Mouse (Mus musculus) embryo, embryonic 10.5 days (tissue): ENCODE data around the gene Pfkfb4.
A peak's percentile ranks its signal among the peaks of the same experiment; 100 is the strongest.

Experiments used
- DNase-seq: peaks from one replicate; pipeline ENCODE4 v3.0.0-alpha.2; 2015; ENCODE audit warnings: low spot score

Pfkfb4 gene

DNA sequence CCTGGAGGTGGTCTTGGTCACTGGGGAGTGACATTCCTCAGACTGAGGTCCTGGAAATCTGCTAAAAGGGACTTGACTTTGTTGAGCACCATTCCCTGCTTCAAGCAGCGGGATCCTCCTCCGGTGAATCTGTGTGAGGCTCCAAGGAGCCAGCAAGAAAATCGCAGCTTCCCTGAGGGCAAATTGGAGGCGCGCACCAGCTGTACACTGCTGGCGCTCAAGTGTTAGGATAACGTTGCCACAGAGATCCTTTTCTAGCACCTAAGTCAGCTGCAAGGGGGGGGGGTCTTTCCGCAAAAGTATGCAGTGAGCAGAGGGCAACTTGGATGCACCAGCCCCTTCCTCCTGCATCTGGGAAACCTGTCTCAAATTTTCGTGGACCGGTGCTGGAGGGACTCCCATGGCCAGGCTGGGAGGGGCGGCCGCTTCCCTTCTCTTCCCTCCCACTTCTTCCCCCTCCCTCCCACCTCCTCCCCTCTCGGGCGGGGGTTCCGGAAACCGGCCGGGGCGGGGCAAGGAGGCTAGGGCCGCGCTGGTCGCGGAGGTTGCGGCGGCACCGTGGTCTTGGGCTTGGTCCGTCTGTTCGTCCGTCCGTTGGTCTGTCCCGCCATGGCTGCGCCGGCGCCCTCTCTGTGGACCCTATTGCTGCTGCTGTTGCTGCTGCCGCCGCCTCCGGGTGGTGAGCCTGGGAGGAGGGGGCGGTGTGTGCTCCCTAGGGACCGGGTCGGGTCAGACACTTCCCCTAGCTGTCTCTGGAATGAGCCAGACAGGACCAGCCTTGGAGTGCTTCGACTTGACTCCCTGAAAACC lies 46.7 kb downstream of the Pfkfb4 start, which contains the start of gene Shisa5:
TSS of gene Shisa5 (plus strand) at position 480 of the 810 bp plus-strand sequence.
- peak; percentile 86 for DNase-seq

DNA sequence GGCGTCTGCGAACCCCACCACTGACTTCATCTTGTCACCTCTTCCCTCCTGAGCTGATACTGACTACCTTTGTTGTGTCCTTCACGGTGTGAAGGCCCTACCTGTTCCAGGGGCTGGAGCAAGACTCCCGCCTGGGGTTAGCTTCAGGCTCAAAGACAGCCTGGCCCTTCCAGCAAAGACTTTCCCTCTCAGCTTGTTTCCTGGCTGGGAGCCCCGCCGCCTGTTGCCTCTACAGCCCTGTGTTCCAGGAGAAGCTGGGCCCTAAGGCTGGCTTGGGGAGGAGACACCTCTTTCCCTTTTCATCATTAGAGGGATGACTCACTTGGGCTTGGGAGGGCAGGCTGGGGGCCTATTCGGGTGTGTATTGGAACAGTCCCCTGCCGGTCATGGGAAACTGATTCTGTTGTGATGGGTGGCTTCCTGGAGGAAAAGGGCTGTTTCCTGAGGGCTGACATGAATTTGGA lies 47.4 kb downstream of the Pfkfb4 start:
- no peak for DNase-seq

DNA sequence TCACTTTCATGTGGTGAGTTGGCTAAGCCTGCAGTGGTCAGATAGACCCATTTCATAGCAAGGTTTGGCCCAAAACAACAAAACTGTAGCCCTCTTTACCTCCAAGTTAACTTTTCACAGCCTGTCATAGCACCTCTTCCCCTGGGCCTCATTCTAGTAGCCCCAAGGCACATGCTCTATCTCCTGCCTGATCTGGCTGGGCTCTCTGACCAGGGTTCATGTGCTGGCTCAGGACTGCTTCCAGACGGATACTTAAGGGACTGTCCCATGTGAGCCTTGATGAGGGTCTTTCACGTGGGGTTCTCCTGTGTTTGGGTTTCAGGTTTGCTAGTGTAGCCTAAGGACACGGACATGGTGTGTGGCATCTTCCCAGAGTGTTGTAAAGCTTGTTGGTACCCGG lies 48.1 kb downstream of the Pfkfb4 start:
- DNase-seq: no peak

GRCm38 (mm10) chr9:109040216-109040615 lies 48.6 kb downstream of the Pfkfb4 start:
- DNase-seq: no peak

- no peak for DNase-seq
Observed at GRCm38 (mm10) chr9:109040906-109041305, 49.3 kb downstream of the Pfkfb4 start.

- DNase-seq: no peak
Observed at GRCm38 (mm10) chr9:109041351-109041750, 49.8 kb downstream of the Pfkfb4 start.

DNA sequence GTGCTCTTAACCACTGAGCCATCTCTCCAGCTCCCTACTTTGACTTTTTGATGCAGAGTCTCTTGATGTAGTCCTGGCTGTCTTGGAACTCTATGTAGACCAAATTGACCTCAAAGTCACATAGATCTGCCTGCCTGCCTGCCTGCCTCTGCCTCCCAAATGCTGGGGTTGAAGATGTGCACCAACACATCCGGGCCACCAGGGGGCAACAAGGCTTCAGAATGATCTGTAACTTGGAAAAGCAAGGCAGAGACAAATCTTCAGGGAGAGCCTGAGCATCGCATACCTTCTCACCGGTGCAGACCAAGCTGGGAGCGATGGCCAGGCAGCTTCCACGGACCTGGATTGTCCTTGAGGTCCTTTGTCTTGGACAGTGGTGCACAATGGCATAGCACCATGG lies 54.7 kb downstream of the Pfkfb4 start:
- DNase-seq: peak; percentile 63

DNA sequence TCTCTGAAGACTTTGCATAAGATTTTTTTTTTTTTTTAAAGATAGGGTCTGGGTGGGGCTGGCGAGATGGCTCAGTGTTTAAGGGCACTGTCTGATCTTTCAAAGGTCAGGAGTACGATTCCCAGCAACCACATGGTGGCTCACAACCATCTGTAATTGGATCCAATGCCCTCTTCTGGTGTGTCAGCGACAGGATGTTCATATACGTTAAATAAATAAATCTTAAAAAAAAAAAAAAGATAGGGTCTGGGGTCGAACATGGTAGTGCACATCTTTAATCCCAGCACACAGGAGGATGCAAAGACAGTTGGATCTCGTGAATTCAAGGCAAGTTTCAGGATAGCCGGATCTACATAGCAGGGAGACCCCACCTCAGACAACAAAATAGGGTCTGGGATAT lies 57.7 kb downstream of the Pfkfb4 start:
- DNase-seq: no peak

DNA sequence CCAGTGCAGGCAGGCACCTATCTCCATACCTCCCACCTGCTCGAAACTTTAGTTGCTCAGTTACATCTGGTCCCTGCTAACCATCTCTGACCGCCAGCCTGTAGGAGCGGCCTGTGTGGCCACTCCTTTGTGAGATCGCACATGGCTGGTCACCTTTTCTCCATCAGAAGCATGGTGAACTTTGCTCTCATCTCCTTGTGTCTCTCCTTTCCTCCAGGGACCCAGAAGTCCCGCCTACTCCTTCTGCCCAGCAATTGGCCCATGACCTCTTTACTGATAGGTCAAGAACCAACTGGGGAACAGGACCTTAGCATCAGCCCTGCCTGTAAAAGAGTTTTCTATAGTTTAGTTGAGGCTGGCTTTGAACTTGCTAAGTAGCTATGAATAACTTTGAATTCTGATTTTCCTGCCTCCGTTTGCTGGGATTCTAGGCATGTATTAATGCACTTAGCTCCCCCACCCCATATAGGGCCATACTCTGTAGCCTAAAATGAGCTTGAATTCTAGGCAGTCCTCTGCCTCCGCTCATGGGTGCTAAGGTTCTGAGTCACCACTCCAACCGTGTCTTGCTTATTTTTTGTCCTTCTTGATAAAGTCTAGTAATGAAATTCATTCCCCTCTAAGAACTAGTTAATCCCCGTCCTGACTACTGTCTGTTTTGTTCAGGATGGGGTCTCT lies 58.6 kb downstream of the Pfkfb4 start:
- no peak for DNase-seq

DNA sequence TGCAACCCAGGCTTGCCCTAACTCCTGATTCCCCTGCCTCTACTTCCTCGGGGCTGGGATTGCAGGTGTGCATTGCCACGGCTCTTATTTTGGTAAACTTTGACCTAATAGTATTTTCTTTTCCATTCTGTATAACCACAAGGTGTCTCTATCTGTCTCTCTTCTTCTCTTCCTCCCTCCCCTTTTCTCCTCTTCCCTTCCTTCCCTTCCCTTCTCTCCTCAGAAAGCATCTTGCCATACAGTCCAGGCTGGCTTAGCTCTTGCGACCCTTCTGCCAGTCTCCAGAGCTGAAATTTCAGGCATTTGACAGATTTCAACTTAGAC lies 59.1 kb downstream of the Pfkfb4 start:
- DNase-seq: no peak

DNA sequence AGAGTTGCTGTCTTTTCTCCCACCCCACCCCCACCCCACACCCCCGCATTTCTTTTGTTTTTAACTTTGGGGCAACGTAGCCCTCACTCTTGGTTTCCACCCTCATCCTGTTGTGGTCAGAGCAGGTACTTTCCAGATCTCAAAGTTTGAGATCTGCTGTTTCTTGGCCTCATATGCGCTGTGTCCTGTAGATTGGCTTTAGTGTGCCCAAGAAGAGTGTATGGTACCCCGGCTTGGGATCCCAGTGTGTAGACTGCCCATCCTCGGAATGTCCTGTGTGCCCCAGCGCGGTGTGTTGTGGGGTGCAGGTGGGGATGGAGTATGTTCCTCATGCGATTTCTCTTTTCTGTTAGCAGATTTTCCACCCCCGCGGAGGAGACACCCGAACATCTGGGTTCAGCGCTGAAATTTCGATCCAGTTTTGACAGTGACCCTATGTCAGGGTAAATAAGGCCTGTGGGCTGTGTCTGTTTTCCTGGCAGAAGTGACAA lies 59.5 kb downstream of the Pfkfb4 start:
- DNase-seq: no peak

- DNase-seq: no peak
Observed at GRCm38 (mm10) chr9:109051651-109052489, 60.3 kb downstream of the Pfkfb4 start.

- no peak for DNase-seq
Observed at GRCm38 (mm10) chr9:109052490-109053260, 61.1 kb downstream of the Pfkfb4 start.

DNA sequence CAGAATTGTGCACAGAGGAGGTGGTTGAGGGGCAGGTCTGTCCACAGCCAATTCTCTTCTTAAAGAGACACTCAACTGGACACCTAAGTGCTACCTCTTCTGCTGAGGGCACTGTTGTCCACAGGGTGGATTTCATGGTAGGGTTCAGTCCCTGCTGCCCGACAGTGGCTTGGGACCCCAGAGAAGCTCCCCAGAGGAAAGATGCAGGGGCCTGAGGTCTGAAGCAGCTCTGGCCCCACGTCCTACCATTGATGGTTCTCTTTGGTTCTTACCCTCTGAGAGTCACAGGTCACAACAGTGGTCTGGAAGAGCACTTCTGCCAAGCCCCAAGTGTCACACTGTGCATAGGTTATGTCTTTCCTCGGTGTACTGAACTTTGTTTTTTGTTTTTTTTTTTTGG lies 61.8 kb downstream of the Pfkfb4 start:
- no peak for DNase-seq

- DNase-seq: no peak
Observed at GRCm38 (mm10) chr9:109053851-109054250, 62.3 kb downstream of the Pfkfb4 start.

GRCm38 (mm10) chr9:109054712-109055111 lies 63.1 kb downstream of the Pfkfb4 start:
- DNase-seq: peak; percentile 73

DNA sequence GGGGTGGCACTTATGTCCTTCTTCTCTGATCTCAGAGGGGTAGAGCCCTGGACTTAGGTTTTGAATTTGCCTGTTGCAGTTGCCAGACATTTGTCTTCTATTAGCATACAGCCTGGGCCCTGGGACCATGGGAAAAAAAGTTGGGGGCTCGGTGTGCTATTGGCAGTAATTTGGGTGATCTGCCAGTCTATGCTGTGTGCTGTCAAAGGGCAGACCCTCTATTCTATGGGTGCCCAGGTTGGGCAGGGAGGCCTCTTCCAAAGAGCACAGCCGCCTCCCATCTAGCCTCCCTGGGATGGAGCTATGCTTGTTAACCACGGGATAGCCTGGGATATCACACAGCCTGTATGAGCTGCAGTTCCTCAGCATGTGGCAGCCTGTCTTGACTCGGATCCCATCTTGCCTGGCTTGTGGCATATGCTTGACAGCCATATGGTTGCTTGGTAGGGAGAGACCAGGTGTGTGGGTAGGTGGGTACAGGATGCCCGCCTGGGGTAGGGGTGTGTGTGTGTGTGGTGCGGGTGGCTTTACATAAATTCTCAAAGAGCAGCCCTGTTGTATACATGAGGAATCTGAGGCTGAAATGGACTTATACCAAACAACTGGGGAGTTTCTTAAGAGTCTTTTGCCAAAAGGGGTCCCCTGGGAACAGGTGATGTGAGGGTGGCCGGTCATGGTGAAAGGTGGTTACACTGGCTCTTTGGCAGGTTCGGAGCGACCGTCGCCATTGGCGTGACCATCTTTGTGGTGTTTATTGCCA lies 63.9 kb downstream of the Pfkfb4 start:
- DNase-seq: no peak

- DNase-seq: no peak
Observed at GRCm38 (mm10) chr9:109056081-109056690, 64.6 kb downstream of the Pfkfb4 start.

- no peak for DNase-seq
Observed at GRCm38 (mm10) chr9:109056916-109057315, 65.3 kb downstream of the Pfkfb4 start.

DNA sequence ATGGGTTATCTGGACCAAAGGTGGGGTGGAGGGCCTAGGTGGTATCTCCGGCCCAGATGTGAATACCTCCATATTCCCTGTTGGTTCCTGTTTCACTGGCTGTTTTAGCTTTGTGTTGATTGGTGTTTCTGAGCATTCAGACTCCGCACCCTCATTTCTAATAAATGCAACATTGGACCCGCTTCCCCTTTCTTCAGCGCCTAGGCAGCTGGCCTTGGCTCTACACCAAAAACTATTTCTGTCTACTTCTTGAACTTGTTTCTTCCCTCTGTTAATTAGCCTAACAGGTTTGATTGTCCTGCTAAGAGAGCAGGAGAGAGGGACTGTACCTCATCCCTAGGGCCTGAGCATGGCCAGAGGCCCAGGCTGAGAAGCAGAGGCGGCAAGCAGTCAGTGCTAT lies 66.0 kb downstream of the Pfkfb4 start:
- no peak for DNase-seq
